Mouse (Mus musculus) forebrain, embryonic 16.5 days (tissue): ENCODE measurements around the gene Olfr816. TPM values are rescaled to one million over a fixed set of nuclear protein-coding genes. Genes with fewer than 3 reads are reported as not detected.
"Not testable (repeated sequence)": the region's sequence is repeated elsewhere in the genome, so short reads cannot be mapped to it uniquely, and the experiment has no call there.

Source experiments
- ATAC-seq: fragments of 200-750 bp; cut with Nextera tagmentation; 2 replicates; pipeline ENCODE4 v1.8.0; 2017; ENCODE audit warnings: mild to moderate bottlenecking, moderate library complexity
- H3K27ac ChIP-seq: fragments of 300-500 bp; sonication (generic); 2 replicates; pipeline ENCODE4 v1.5.1; 2014; ENCODE audit warnings: low read length, control low read depth
- H3K27me3 ChIP-seq: fragments of 300-500 bp; sonication (generic); replicated peaks from 2 replicates; pipeline ENCODE4 v1.6.1; 2014; ENCODE audit warnings: low read length; ENCODE audit not compliant: control insufficient read depth, insufficient read depth
- H3K36me3 ChIP-seq: fragments of 300-500 bp; sonication (generic); 2 replicates; pipeline ENCODE4 v1.6.1; 2014; ENCODE audit not compliant: control insufficient read depth, insufficient read depth
- H3K4me1 ChIP-seq: fragments of 300-500 bp; sonication (generic); replicated peaks from 2 replicates; pipeline ENCODE4 v1.6.1; 2014; ENCODE audit warnings: low read length; ENCODE audit not compliant: control insufficient read depth, insufficient read depth
- H3K4me2 ChIP-seq: fragments of 300-500 bp; sonication (generic); 2 replicates; pipeline ENCODE4 v1.6.1; 2014; ENCODE audit warnings: mild to moderate bottlenecking, low read length, control low read depth
- H3K4me3 ChIP-seq: fragments of 300-500 bp; sonication (generic); replicated peaks from 2 replicates; pipeline ENCODE4 v1.5.1; 2014; ENCODE audit warnings: mild to moderate bottlenecking, low read length, control low read depth
- H3K9ac ChIP-seq: fragments of 300-500 bp; sonication (generic); replicated peaks from 2 replicates; pipeline ENCODE4 v1.6.1; 2014; ENCODE audit warnings: low read depth, low read length, control low read depth
- H3K9me3 ChIP-seq: fragments of 300-500 bp; sonication (generic); 2 replicates; pipeline ENCODE4 v1.6.1; 2016; ENCODE audit warnings: low read length; ENCODE audit not compliant: control insufficient read depth
- WGBS: fragments of 180-500 bp; shearing (Covaris S2); extraction: QIAGEN DNeasy Blood & Tissue Kit; methylation state at CpG from one replicate; pipeline ENCODE4 v1.1.7; 2014; 5-methylcytosine and 5-hydroxymethylcytosine counted together
- polyA plus RNA-seq: library from polyadenylated mRNA; unstranded; fragments of >200 nt; fragmentation: Nextera tagmentation; extraction: Ambion mirVana; gene quantifications from 2 replicates; pipeline ENCODE4 v1.2.1, GENCODE M21; 2015

Olfr816 gene
- not detected in 2 replicates for polyA plus RNA-seq

GRCm38 (mm10) chr10:129915497-129915896 is at the start of gene Olfr816:
Gene Olfr816, minus strand, starts transcription at chr10:129915597.
- Histone ChIP-seq H3K27ac (no peak within 1 kb of the TSS), H3K36me3 (no peaks in the 10 kb centered on the region), H3K9ac (no peak within 1 kb of the TSS), H3K4me3 (no peak within 1 kb of the TSS), H3K27me3 (no peaks in the 10 kb centered on the region), H3K4me2 (no peak within 1 kb of the TSS), H3K9me3 (no peaks in the 10 kb centered on the region), H3K4me1 (no peaks in the 10 kb centered on the region)
- ATAC-seq, result no peak
- WGBS, result 61% methylated on average over 1 of the region's 1 CpGs

GRCm38 (mm10) chr10:129949000-129949399 is 33.6 kb upstream of the Olfr816 start, which contains the start of gene Olfr818:
Gene Olfr818, minus strand, starts transcription at chr10:129949100.
- no peaks in the 10 kb centered on the region for H3K36me3 ChIP-seq
- H3K4me3 ChIP-seq, result no peak within 1 kb of the TSS
- H3K27me3 ChIP-seq, result no peaks in the 10 kb centered on the region
- no peaks in the 10 kb centered on the region for H3K9me3 ChIP-seq
- no peak within 1 kb of the TSS for H3K4me2 ChIP-seq
- no peak within 1 kb of the TSS for H3K27ac ChIP-seq
- no peaks in the 10 kb centered on the region for H3K4me1 ChIP-seq
- 93% methylated on average over 2 of the region's 2 CpGs for WGBS
- no peak within 1 kb of the TSS for H3K9ac ChIP-seq
- no peak for ATAC-seq

DNA sequence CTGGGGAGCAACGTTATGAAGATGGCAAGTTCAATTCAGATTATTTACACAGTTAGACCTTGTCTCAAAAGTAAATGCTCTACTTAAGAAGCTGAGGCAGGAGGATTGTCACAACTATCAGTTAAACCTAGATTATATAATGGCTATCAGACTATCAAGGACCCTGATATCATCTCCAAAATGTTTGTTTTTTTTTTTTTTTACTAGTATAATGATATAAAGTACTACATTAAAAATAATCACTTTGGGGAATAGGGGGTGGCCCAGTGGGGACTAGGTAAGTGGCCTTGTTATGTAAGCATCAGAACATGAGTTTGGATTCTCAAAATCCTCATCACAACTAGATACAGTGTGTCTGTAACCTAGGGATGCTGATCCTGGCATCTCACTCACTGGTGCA is 9.6 kb downstream of the Olfr816 start, which contains the start of gene Olfr815:
Gene Olfr815, minus strand, starts transcription at position 101 of the 400 bp plus-strand sequence.
- H3K9ac ChIP-seq, H3K4me2 ChIP-seq, H3K27ac ChIP-seq, H3K9me3 ChIP-seq, H3K36me3 ChIP-seq, H3K4me3 ChIP-seq, H3K4me1 ChIP-seq, ATAC-seq, H3K27me3 ChIP-seq: not testable (repeated sequence)
- WGBS, result no CpG with 5 or more reads among the region's 1 CpGs

DNA sequence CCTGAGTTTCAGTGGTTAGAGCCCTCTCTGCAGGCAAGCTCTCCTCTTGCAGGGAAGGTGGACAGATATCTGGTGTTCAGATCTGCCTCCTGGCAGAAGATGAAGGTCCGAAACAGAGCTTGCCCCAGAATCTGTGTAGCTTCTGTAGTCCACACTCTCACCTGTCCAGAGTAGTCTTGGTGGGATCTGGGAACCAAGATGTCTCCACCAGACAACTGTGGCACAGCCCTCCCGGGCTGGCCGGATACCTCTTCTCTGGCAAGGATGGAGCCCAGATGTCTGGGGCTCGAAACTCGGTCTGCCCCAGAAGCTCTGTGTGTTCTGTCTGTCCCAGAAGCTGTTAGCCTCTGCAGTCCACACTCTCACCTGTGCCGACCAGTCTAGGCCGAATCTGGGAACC is 29.5 kb downstream of the Olfr816 start:
- Histone ChIP-seq H3K9me3 (no peaks in the 10 kb centered on the region), H3K4me2 (no peak overlapping the region), H3K27ac (no peak overlapping the region), H3K4me1 (no peaks in the 10 kb centered on the region), H3K36me3 (no peaks in the 10 kb centered on the region), H3K4me3 (no peak overlapping the region), H3K9ac (no peak overlapping the region), H3K27me3 (no peaks in the 10 kb centered on the region)
- ATAC-seq, result no peak
- WGBS, result 92% methylated on average over 7 of the region's 7 CpGs

GRCm38 (mm10) chr10:129885496-129885895 is 29.9 kb downstream of the Olfr816 start:
- WGBS, result 92% methylated on average over 6 of the region's 6 CpGs
- not testable (repeated sequence) for H3K9ac ChIP-seq, H3K9me3 ChIP-seq, H3K4me1 ChIP-seq, H3K4me2 ChIP-seq, ATAC-seq, H3K4me3 ChIP-seq, H3K27me3 ChIP-seq, H3K36me3 ChIP-seq, H3K27ac ChIP-seq

DNA sequence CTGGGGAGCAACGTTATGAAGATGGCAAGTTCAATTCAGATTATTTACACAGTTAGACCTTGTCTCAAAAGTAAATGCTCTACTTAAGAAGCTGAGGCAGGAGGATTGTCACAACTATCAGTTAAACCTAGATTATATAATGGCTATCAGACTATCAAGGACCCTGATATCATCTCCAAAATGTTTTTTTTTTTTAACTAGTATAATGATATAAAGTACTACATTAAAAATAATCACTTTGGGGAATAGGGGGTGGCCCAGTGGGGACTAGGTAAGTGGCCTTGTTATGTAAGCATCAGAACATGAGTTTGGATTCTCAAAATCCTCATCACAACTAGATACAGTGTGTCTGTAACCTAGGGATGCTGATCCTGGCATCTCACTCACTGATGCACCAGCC is 35.6 kb downstream of the Olfr816 start, which contains the start of gene Olfr814:
Gene Olfr814, minus strand, starts transcription at position 101 of the 400 bp plus-strand sequence.
- not testable (repeated sequence) for H3K4me2 ChIP-seq, H3K9me3 ChIP-seq, ATAC-seq, H3K4me3 ChIP-seq, H3K27ac ChIP-seq, H3K4me1 ChIP-seq, H3K9ac ChIP-seq, H3K27me3 ChIP-seq, H3K36me3 ChIP-seq
- WGBS, result no CpG with 5 or more reads among the region's 1 CpGs

Other genes starting within 250 kb of the Olfr816 start
- gene Olfr801, start 241.7 kb downstream of the Olfr816 start, polyA plus RNA-seq, result not detected in 2 replicates
- gene Olfr802, start 227.4 kb downstream of the Olfr816 start, polyA plus RNA-seq, result 0.06 TPM in 1 of 2 replicates, not detected in the other
- not detected in 2 replicates for gene Olfr803, start 221.3 kb downstream of the Olfr816 start, polyA plus RNA-seq
- not detected in 2 replicates for gene Olfr804, start 212.4 kb downstream of the Olfr816 start, polyA plus RNA-seq
- not detected in 2 replicates for gene Olfr805, start 186.2 kb downstream of the Olfr816 start, polyA plus RNA-seq
- not detected in 2 replicates for gene Olfr806, start 173.7 kb downstream of the Olfr816 start, polyA plus RNA-seq
- not detected in 2 replicates for gene Olfr807, start 157.8 kb downstream of the Olfr816 start, polyA plus RNA-seq
- gene Olfr808, start 150.1 kb downstream of the Olfr816 start, polyA plus RNA-seq, result not detected in 2 replicates
- not detected in 2 replicates for gene Olfr809, start 141.0 kb downstream of the Olfr816 start, polyA plus RNA-seq
- not detected in 2 replicates for gene Olfr810, start 120.7 kb downstream of the Olfr816 start, polyA plus RNA-seq
- gene Olfr811, start 111.2 kb downstream of the Olfr816 start, polyA plus RNA-seq, result not detected in 2 replicates
- gene Olfr812, start 69.5 kb downstream of the Olfr816 start, polyA plus RNA-seq, result not detected in 2 replicates
- gene Olfr813, start 60.2 kb downstream of the Olfr816 start, polyA plus RNA-seq, result not detected in 2 replicates
- gene Olfr814, start 35.7 kb downstream of the Olfr816 start, polyA plus RNA-seq, result not detected in 2 replicates
- gene Olfr815, start 9.7 kb downstream of the Olfr816 start, polyA plus RNA-seq, result not detected in 2 replicates
- gene Olfr818, start 33.5 kb upstream of the Olfr816 start, polyA plus RNA-seq, result not detected in 2 replicates
- not detected in 2 replicates for gene Olfr819, start 51.7 kb upstream of the Olfr816 start, polyA plus RNA-seq
- not detected in 2 replicates for gene Olfr247, start 60.5 kb upstream of the Olfr816 start, polyA plus RNA-seq
- gene Gm10310, start 69.5 kb upstream of the Olfr816 start, polyA plus RNA-seq, result not detected in 2 replicates
- not detected in 2 replicates for gene Olfr820, start 97.0 kb upstream of the Olfr816 start, polyA plus RNA-seq
- not detected in 2 replicates for gene Olfr821, start 114.8 kb upstream of the Olfr816 start, polyA plus RNA-seq
- gene Olfr822, start 155.6 kb upstream of the Olfr816 start, polyA plus RNA-seq, result not detected in 2 replicates
- not detected in 2 replicates for gene Olfr823, start 199.8 kb upstream of the Olfr816 start, polyA plus RNA-seq
- gene Olfr824, start 214.4 kb upstream of the Olfr816 start, polyA plus RNA-seq, result not detected in 2 replicates